Mouse (Mus musculus): Measurements from ENCODE around the gene Icam1. TPM values are rescaled to one million over a fixed set of nuclear protein-coding genes. Genes with fewer than 3 reads are reported as not detected.
"Not testable (repeated sequence)": the region's sequence is repeated elsewhere in the genome, so short reads cannot be mapped to it uniquely, and the experiment has no call there.

Icam1 gene
- polyA plus RNA-seq, 1 experiment from 2014 or later: 5.5 TPM

DNA sequence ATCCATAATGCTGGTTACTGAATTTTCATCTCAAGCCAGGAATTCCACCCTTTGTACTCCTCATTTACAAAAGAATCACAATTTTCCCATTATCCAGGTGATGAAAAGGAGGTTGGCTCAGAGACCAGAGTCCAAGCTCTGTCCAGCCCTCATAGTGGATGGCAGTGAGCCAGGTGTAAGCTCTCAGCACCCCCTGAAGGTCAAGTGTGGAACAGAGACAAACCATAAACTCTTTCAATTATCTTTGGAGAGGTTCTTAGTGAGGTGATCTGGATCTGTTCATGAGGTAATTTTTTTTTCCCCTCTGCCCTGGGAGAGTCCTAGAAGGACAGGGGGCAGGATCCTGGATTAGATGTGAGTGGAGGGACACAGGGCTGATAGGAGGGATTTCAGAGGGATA, 15.0 kb upstream of the Icam1 start:
- Histone ChIP-seq H3K4me2 (ENCODE audit: low read depth, severe bottlenecking) (no peak overlapping the region), H3K27ac (replicated peaks; ENCODE audit: low read depth, low read length) (no peak overlapping the region), H3K4me3 (ENCODE audit: low read depth, low read length) (no peak overlapping the region), H3K9ac (ENCODE audit: low read length) (no peak overlapping the region), H3K27me3 (ENCODE audit: control insufficient read depth, insufficient read depth, low read length) (no peaks in the 10 kb centered on the region), H3K36me3 (ENCODE audit: control insufficient read depth, insufficient read depth, low read length) (peaks cover 4% of the 10 kb centered on the region), H3K9me3 (ENCODE audit: control insufficient read depth, low read length) (no peaks in the 10 kb centered on the region), H3K4me1 (ENCODE audit: control insufficient read depth, insufficient read depth, low read length) (0 out of 2 replicates have a peak, but pooled peaks cover 3% of the 10 kb centered on the region)
- DNase-seq (ENCODE audit: low spot score) (no peak), ATAC-seq (ENCODE audit: insufficient number of reproducible peaks, low FRiP score, low TSS enrichment, low read depth) (no peak)

GRCm38 (mm10) chr9:21001651-21002200, 14.1 kb upstream of the Icam1 start:
- H3K9ac ChIP-seq (ENCODE audit: low read length): no peak overlapping the region
- 0 out of 2 replicates have a peak, but pooled peaks cover 3% of the 10 kb centered on the region for H3K4me1 ChIP-seq (ENCODE audit: control insufficient read depth, insufficient read depth, low read length)
- H3K9me3 ChIP-seq (ENCODE audit: control insufficient read depth, low read length): no peaks in the 10 kb centered on the region
- ATAC-seq (ENCODE audit: insufficient number of reproducible peaks, low FRiP score, low TSS enrichment, low read depth) (peak; percentile 2; the same call in 1 of the 2 replicates), DNase-seq (ENCODE audit: low spot score) (no peak)
- no peak overlapping the region for H3K27ac ChIP-seq (replicated peaks; ENCODE audit: low read depth, low read length)
- WGBS: 82% methylated on average over 6 of the region's 6 CpGs
- H3K4me2 ChIP-seq (ENCODE audit: low read depth, severe bottlenecking): no peak overlapping the region
- H3K4me3 ChIP-seq (ENCODE audit: low read depth, low read length): no peak overlapping the region
- no peaks in the 10 kb centered on the region for H3K27me3 ChIP-seq (ENCODE audit: control insufficient read depth, insufficient read depth, low read length)
- H3K36me3 ChIP-seq (ENCODE audit: control insufficient read depth, insufficient read depth, low read length): peaks cover 8% of the 10 kb centered on the region

GRCm38 (mm10) chr9:21002270-21002626, 13.5 kb upstream of the Icam1 start:
- 0 out of 2 replicates have a peak, but pooled peaks cover 3% of the 10 kb centered on the region for H3K4me1 ChIP-seq (ENCODE audit: control insufficient read depth, insufficient read depth, low read length)
- peak overlapping the region; percentile 72 for H3K4me3 ChIP-seq (ENCODE audit: low read depth, low read length)
- no peaks in the 10 kb centered on the region for H3K9me3 ChIP-seq (ENCODE audit: control insufficient read depth, low read length)
- peak overlapping the region; percentile 86 for H3K4me2 ChIP-seq (ENCODE audit: low read depth, severe bottlenecking)
- WGBS: 11% methylated on average over 7 of the region's 7 CpGs
- H3K27ac ChIP-seq (replicated peaks; ENCODE audit: low read depth, low read length): no peak overlapping the region
- no peak for DNase-seq (ENCODE audit: low spot score)
- H3K9ac ChIP-seq (ENCODE audit: low read length): peak overlapping the region; percentile 74
- ATAC-seq (ENCODE audit: insufficient number of reproducible peaks, low FRiP score, low TSS enrichment, low read depth): peak; percentile 41
- H3K27me3 ChIP-seq (ENCODE audit: control insufficient read depth, insufficient read depth, low read length): no peaks in the 10 kb centered on the region
- H3K36me3 ChIP-seq (ENCODE audit: control insufficient read depth, insufficient read depth, low read length): peaks cover 10% of the 10 kb centered on the region

DNA sequence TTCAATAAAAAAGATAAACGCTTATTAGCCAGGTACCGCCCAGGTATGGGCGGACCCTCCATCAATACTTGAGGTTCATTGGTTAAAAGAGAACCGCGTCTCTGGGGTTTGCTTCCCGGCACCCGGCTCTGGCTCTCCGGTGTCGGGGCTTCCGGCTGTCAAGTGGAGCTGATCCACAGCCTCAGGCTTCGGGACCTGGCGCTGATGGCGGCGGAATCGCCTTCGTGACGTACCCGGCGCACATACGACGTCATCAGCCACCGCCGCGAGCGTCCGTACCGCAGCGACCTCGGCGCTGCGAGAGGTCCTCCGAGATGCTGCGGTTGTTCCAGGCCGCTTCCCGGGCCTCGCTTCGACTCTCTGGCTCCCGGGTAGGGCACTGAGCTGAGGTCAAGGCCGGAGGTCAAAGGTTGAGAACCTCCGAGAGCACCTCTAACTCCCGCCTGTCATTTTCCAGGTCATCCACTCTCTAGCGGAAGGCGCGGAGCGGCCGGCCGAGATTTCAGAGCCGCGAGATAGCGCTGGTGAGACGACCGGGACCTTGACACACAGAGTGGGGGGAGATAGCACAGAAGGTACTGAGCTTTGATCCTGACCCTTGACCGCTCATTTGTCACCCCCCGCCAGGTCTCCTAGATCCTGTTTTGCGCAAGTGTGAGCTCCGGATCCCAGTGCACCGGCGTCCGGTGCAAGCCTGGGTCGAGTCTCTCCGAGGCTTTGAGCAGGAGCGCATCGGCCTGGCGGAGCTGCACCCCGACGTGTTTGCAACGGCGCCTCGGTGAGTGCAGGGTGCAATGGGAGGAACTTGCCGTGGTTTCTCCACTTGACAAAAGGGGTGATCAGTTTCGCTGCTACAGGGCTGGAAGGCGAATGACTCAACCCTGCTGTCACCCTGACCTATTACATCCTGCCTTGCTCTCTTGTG, 12.9 kb upstream of the Icam1 start, which contains the start of gene Mrpl4:
Mrpl4 (plus strand) TSS at position 112 of the 925 bp plus-strand sequence.
- Histone ChIP-seq H3K9me3 (ENCODE audit: control insufficient read depth, low read length) (no peaks in the 10 kb centered on the region), H3K4me2 (ENCODE audit: low read depth, severe bottlenecking) (peak within 1 kb of the TSS; percentile 86)

GRCm38 (mm10) chr9:21007313-21007952, 8.4 kb upstream of the Icam1 start:
- Histone ChIP-seq H3K4me3 (ENCODE audit: low read depth, low read length) (no peak overlapping the region), H3K4me2 (ENCODE audit: low read depth, severe bottlenecking) (no peak overlapping the region), H3K36me3 (ENCODE audit: control insufficient read depth, insufficient read depth, low read length) (peaks cover 18% of the 10 kb centered on the region), H3K9ac (ENCODE audit: low read length) (no peak overlapping the region), H3K9me3 (ENCODE audit: control insufficient read depth, low read length) (no peaks in the 10 kb centered on the region), H3K27me3 (ENCODE audit: control insufficient read depth, insufficient read depth, low read length) (no peaks in the 10 kb centered on the region), H3K27ac (replicated peaks; ENCODE audit: low read depth, low read length) (no peak overlapping the region), H3K4me1 (ENCODE audit: control insufficient read depth, insufficient read depth, low read length) (0 out of 2 replicates have a peak, but pooled peaks cover 3% of the 10 kb centered on the region)
- DNase-seq (ENCODE audit: low spot score) (no peak), ATAC-seq (ENCODE audit: insufficient number of reproducible peaks, low FRiP score, low TSS enrichment, low read depth) (no peak)
- WGBS: 93% methylated on average over 10 of the region's 10 CpGs

More for the DNA sequence above, 12.9 kb upstream of the Icam1 start, which contains the start of gene Mrpl4:
- DNase-seq (ENCODE audit: low spot score) (peak; percentile 95), ATAC-seq (ENCODE audit: insufficient number of reproducible peaks, low FRiP score, low TSS enrichment, low read depth) (peak; percentile 84)
- no peaks in the 10 kb centered on the region for H3K27me3 ChIP-seq (ENCODE audit: control insufficient read depth, insufficient read depth, low read length)
- H3K4me3 ChIP-seq (ENCODE audit: low read depth, low read length): peak within 1 kb of the TSS; percentile 72
- peaks cover 15% of the 10 kb centered on the region for H3K36me3 ChIP-seq (ENCODE audit: control insufficient read depth, insufficient read depth, low read length)
- H3K27ac ChIP-seq (replicated peaks; ENCODE audit: low read depth, low read length): no peak within 1 kb of the TSS; the same call in 1 of the 2 replicates
- 0 out of 2 replicates have a peak, but pooled peaks cover 3% of the 10 kb centered on the region for H3K4me1 ChIP-seq (ENCODE audit: control insufficient read depth, insufficient read depth, low read length)
- peak within 1 kb of the TSS; percentile 74 for H3K9ac ChIP-seq (ENCODE audit: low read length)
- WGBS: under 1% methylated on average over 72 of the region's 72 CpGs

DNA sequence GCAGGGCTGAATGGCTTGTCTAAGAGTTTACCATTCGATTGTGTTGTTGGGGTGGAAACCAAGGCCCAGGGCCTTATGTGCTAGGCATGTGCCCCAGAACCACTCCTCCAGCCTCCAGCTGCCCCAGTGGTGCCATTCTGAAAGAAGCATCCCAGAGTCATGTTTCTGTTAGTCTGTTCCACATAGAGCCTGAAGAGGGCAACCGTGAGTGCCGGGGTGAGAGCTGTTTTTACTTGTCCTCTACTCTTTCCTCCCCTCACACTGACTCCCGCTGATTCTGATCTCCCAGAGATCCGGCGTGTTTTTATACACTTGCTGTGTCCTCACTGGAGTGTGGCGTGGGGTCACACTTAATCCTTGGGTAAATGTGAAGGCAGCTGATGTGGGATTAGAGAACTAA, 7.8 kb upstream of the Icam1 start:
- Histone ChIP-seq H3K36me3 (ENCODE audit: control insufficient read depth, insufficient read depth, low read length) (peaks cover 18% of the 10 kb centered on the region), H3K9ac (ENCODE audit: low read length) (no peak overlapping the region), H3K27ac (replicated peaks; ENCODE audit: low read depth, low read length) (no peak overlapping the region), H3K27me3 (ENCODE audit: control insufficient read depth, insufficient read depth, low read length) (no peaks in the 10 kb centered on the region), H3K9me3 (ENCODE audit: control insufficient read depth, low read length) (no peaks in the 10 kb centered on the region), H3K4me2 (ENCODE audit: low read depth, severe bottlenecking) (no peak overlapping the region), H3K4me3 (ENCODE audit: low read depth, low read length) (no peak overlapping the region), H3K4me1 (ENCODE audit: control insufficient read depth, insufficient read depth, low read length) (0 out of 2 replicates have a peak, but pooled peaks cover 3% of the 10 kb centered on the region)
- ATAC-seq (ENCODE audit: insufficient number of reproducible peaks, low FRiP score, low TSS enrichment, low read depth) (no peak), DNase-seq (ENCODE audit: low spot score) (no peak)
- WGBS: 86% methylated on average over 7 of the region's 7 CpGs

DNA sequence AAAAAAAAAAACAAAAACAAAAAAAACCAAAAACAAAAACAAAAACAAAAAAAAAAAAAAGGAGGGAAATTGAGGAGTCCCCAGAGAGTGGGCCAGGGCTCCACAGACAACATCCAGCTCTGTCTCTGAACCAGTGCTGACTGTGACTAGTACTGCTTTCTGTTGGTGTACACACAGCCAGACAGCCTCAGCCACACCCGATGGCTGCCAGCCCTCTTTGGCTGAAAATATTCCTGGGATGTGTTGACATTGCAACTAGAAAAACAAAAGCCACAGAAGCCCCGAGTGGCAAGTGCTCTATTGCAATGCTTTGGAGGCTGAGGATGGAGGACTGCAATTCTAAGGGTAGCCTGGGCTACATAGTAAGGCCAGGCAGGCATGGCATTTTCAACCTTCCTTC, 5.4 kb upstream of the Icam1 start:
- ATAC-seq (ENCODE audit: insufficient number of reproducible peaks, low FRiP score, low TSS enrichment, low read depth) (no peak), DNase-seq (ENCODE audit: low spot score) (no peak)
- WGBS: 72% methylated on average over 2 of the region's 2 CpGs

DNA sequence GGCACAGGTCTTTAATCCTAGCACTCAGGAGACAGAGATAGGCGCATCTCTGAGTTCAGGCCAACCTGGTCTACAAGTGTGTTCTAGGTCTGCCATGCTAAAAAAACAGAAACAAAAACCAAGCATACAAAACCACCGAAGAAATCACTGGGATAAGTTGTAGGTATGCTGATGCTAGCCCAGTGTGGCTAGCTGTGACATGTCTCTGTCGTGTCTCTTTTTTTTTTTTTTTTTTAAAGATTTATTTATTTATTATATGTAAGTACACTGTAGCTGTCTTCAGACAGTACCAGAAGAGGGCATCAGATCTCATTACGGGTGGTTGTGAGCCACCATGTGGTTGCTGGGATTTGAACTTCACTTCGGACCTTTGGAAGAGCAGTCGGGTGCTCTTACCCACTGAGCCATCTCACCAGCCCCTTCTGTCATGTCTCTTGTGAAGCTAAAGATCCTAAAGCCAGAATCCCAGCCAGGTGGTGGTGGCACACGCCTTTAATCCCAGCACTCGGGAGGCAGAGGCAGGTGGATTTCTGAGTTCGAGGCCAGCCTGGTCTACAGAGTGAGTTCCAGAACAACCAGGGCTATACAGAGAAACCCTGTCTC, 4.7 kb upstream of the Icam1 start:
- not testable (repeated sequence) for ATAC-seq (ENCODE audit: insufficient number of reproducible peaks, low FRiP score, low TSS enrichment, low read depth)

More for the DNA sequence above, 5.4 kb upstream of the Icam1 start:
- H3K36me3 ChIP-seq (ENCODE audit: control insufficient read depth, insufficient read depth, low read length): peaks cover 15% of the 10 kb centered on the region
- no peaks in the 10 kb centered on the region for H3K9me3 ChIP-seq (ENCODE audit: control insufficient read depth, low read length)
- no peak overlapping the region for H3K9ac ChIP-seq (ENCODE audit: low read length)
- H3K4me2 ChIP-seq (ENCODE audit: low read depth, severe bottlenecking): no peak overlapping the region
- no peak overlapping the region for H3K4me3 ChIP-seq (ENCODE audit: low read depth, low read length)
- H3K4me1 ChIP-seq (ENCODE audit: control insufficient read depth, insufficient read depth, low read length): 0 out of 2 replicates have a peak, but pooled peaks cover under 1% of the 10 kb centered on the region
- H3K27ac ChIP-seq (replicated peaks; ENCODE audit: low read depth, low read length): no peak overlapping the region
- peaks cover 17% of the 10 kb centered on the region for H3K27me3 ChIP-seq (ENCODE audit: control insufficient read depth, insufficient read depth, low read length)

More for the DNA sequence above, 4.7 kb upstream of the Icam1 start:
- 64% methylated on average over 9 of the region's 9 CpGs for WGBS
- peaks cover 23% of the 10 kb centered on the region for H3K27me3 ChIP-seq (ENCODE audit: control insufficient read depth, insufficient read depth, low read length)
- peaks cover 12% of the 10 kb centered on the region; the same call in 1 of the 2 replicates for H3K36me3 ChIP-seq (ENCODE audit: control insufficient read depth, insufficient read depth, low read length)
- H3K4me2 ChIP-seq (ENCODE audit: low read depth, severe bottlenecking); H3K4me1 ChIP-seq (ENCODE audit: control insufficient read depth, insufficient read depth, low read length); DNase-seq (ENCODE audit: low spot score); H3K27ac ChIP-seq (replicated peaks; ENCODE audit: low read depth, low read length); H3K4me3 ChIP-seq (ENCODE audit: low read depth, low read length); H3K9me3 ChIP-seq (ENCODE audit: control insufficient read depth, low read length); H3K9ac ChIP-seq (ENCODE audit: low read length): not testable (repeated sequence)

Measured in limb, embryonic 11.5 days (tissue).